Mouse (Mus musculus) MEL (cell line): ENCODE data around the gene Nr5a1. TPM values are rescaled to one million over a fixed set of nuclear protein-coding genes. Genes with fewer than 3 reads are reported as not detected.

Source experiments
- DNase-seq: peaks from one replicate; pipeline ENCODE4 v3.0.0; 2011; ENCODE audit warnings: low read depth, low spot score
- H3K27ac ChIP-seq: 2 replicates; pipeline ENCODE4 v1.5.1; 2012; ENCODE audit warnings: low read depth, mild to moderate bottlenecking, control low read depth, low read length, moderate library complexity; ENCODE audit not compliant: control insufficient read depth
- H3K27me3 ChIP-seq, 2 experiments: fragments of 150-350 bp in 1 of 2; sonication (generic) in 1 of 2; 2 replicates each; pipeline ENCODE4 v1.6.1; 2012; ENCODE audit warnings: low read length in 2 of 2, mild to moderate bottlenecking in 2 of 2, improper control_type of control experiment in 1 of 2, moderate library complexity in 1 of 2; ENCODE audit not compliant: insufficient read depth in 2 of 2, control insufficient read depth in 1 of 2
- H3K36me3 ChIP-seq, 2 experiments: 2 replicates each; pipeline ENCODE4 v1.6.1; 2012 to 2014; ENCODE audit warnings: low read length in 2 of 2, improper control_type of control experiment in 1 of 2, inconsistent platforms in 1 of 2, mild to moderate bottlenecking in 1 of 2; ENCODE audit not compliant: insufficient read depth in 2 of 2, control insufficient read depth in 1 of 2
- H3K4me1 ChIP-seq, 2 experiments: fragments of 150-350 bp in 1 of 2; sonication (generic) in 1 of 2; 2 replicates each; pipeline ENCODE4 v1.6.1; 2012; ENCODE audit warnings: low read length in 2 of 2, improper control_type of control experiment in 1 of 2, mild to moderate bottlenecking in 1 of 2; ENCODE audit not compliant: insufficient read depth in 2 of 2, control insufficient read depth in 1 of 2
- H3K4me3 ChIP-seq, 2 experiments: fragments of 150-350 bp in 1 of 2; sonication (generic) in 1 of 2; 2 replicates each; pipeline ENCODE4 v1.5.1; 2012; ENCODE audit warnings: low read depth in 2 of 2, low read length in 2 of 2, mild to moderate bottlenecking in 2 of 2, moderate library complexity in 2 of 2, control low read depth in 1 of 2, improper control_type of control experiment in 1 of 2; ENCODE audit not compliant: control insufficient read depth in 1 of 2, insufficient read depth in 1 of 2
- H3K79me2 ChIP-seq: 2 replicates; pipeline ENCODE4 v1.6.1; 2012; ENCODE audit warnings: mild to moderate bottlenecking, low read length, moderate library complexity; ENCODE audit not compliant: control insufficient read depth, poor library complexity, insufficient read depth
- H3K9ac ChIP-seq: 2 replicates; pipeline ENCODE4 v1.6.1; 2012; ENCODE audit warnings: low read depth, mild to moderate bottlenecking, control low read depth, low read length, moderate library complexity; ENCODE audit not compliant: control insufficient read depth, poor library complexity, severe bottlenecking
- H3K9me3 ChIP-seq: fragments of 150-350 bp; sonication (generic); replicated peaks from 2 replicates; pipeline ENCODE4 v1.6.1; 2012; ENCODE audit warnings: mild to moderate bottlenecking, low read length, improper control_type of control experiment, moderate library complexity; ENCODE audit not compliant: insufficient read depth
- BHLHE40 ChIP-seq: IDR thresholded peaks from 2 replicates; pipeline ENCODE4 v1.6.1; 2012; ENCODE audit warnings: low read depth, mild to moderate bottlenecking, inconsistent platforms, low read length, improper control_type of control experiment, borderline replicate concordance
- CHD1 ChIP-seq: IDR thresholded peaks from 2 replicates; pipeline ENCODE4 v1.6.1; 2012; ENCODE audit warnings: low read depth, mild to moderate bottlenecking, inconsistent platforms, low read length, improper control_type of control experiment
- CHD2 ChIP-seq: IDR thresholded peaks from 2 replicates; pipeline ENCODE4 v1.6.1; 2011; ENCODE audit warnings: low read length, improper control_type of control experiment
- CTCF ChIP-seq, 3 experiments: IDR thresholded peaks in 2 of 3; conservative IDR thresholded peaks in 1 of 3; 2 replicates each; pipeline ENCODE4 v1.5.1; 2011 to 2012; ENCODE audit warnings: low read length in 3 of 3, low read depth in 2 of 3, mild to moderate bottlenecking in 2 of 3, improper control_type of control experiment in 1 of 3, inconsistent platforms in 1 of 3, mixed read lengths in 1 of 3, moderate library complexity in 1 of 3; ENCODE audit not compliant: control insufficient read depth in 1 of 3, insufficient read depth in 1 of 3, poor library complexity in 1 of 3, severe bottlenecking in 1 of 3
- E2F4 ChIP-seq: IDR thresholded peaks from 2 replicates; pipeline ENCODE4 v1.6.1; 2011; ENCODE audit warnings: low read depth, low read length, improper control_type of control experiment, borderline replicate concordance
- ELF1 ChIP-seq: IDR thresholded peaks from 2 replicates; pipeline ENCODE4 v1.6.1; 2014; ENCODE audit warnings: low read depth, mild to moderate bottlenecking, inconsistent platforms, low read length, improper control_type of control experiment, moderate library complexity
- ETS1 ChIP-seq: IDR thresholded peaks from 2 replicates; pipeline ENCODE4 v1.6.1; 2012; ENCODE audit warnings: low read depth, mild to moderate bottlenecking, inconsistent platforms, low read length, improper control_type of control experiment, moderate library complexity
- GABPA ChIP-seq: IDR thresholded peaks from 2 replicates; pipeline ENCODE4 v1.6.1; 2012; ENCODE audit warnings: low read depth, mild to moderate bottlenecking, inconsistent platforms, low read length, improper control_type of control experiment, moderate library complexity
- KAT2A ChIP-seq: conservative IDR thresholded peaks from 2 replicates; pipeline ENCODE4 v1.6.1; 2012; ENCODE audit warnings: low read depth, low read length, improper control_type of control experiment, inconsistent platforms
- MAFK ChIP-seq: IDR thresholded peaks from 2 replicates; pipeline ENCODE4 v1.6.1; 2011; ENCODE audit warnings: low read depth, mild to moderate bottlenecking, low read length, improper control_type of control experiment, borderline replicate concordance
- MAX ChIP-seq: IDR thresholded peaks from 2 replicates; pipeline ENCODE4 v1.6.1; 2011; ENCODE audit warnings: low read length, improper control_type of control experiment
- MAZ ChIP-seq: IDR thresholded peaks from 2 replicates; pipeline ENCODE4 v1.6.1; 2012; ENCODE audit warnings: low read depth, mild to moderate bottlenecking, inconsistent platforms, low read length, improper control_type of control experiment
- MEF2A ChIP-seq: IDR thresholded peaks from 2 replicates; pipeline ENCODE4 v1.6.1; 2014; ENCODE audit warnings: low read depth, mild to moderate bottlenecking, inconsistent platforms, low read length, improper control_type of control experiment; ENCODE audit not compliant: poor library complexity, insufficient replicate concordance, severe bottlenecking; ENCODE audit errors: extremely low read depth
- MXI1 ChIP-seq: IDR thresholded peaks from 2 replicates; pipeline ENCODE4 v1.6.1; 2011; ENCODE audit warnings: mild to moderate bottlenecking, low read depth, low read length, improper control_type of control experiment
- MYB ChIP-seq: IDR thresholded peaks from 2 replicates; pipeline ENCODE4 v1.6.1; 2011; ENCODE audit warnings: mild to moderate bottlenecking, low read depth, low read length, improper control_type of control experiment
- NRF1 ChIP-seq: IDR thresholded peaks from 2 replicates; pipeline ENCODE4 v1.6.1; 2014; ENCODE audit warnings: low read depth, mild to moderate bottlenecking, inconsistent platforms, low read length, improper control_type of control experiment, moderate library complexity; ENCODE audit not compliant: poor library complexity, insufficient read depth, severe bottlenecking
- POLR2A ChIP-seq, 2 experiments: IDR thresholded peaks; 2 replicates each; pipeline ENCODE4 v1.6.1; 2011 to 2012; ENCODE audit warnings: low read length in 2 of 2, mild to moderate bottlenecking in 2 of 2, control low read depth in 1 of 2, improper control_type of control experiment in 1 of 2, low read depth in 1 of 2, moderate library complexity in 1 of 2; ENCODE audit not compliant: control insufficient read depth in 1 of 2, insufficient read depth in 1 of 2, poor library complexity in 1 of 2
- POLR2AphosphoS2 ChIP-seq: IDR thresholded peaks from 2 replicates; pipeline ENCODE4 v1.6.1; 2011; ENCODE audit warnings: low read length, improper control_type of control experiment
- POLR2AphosphoS5 ChIP-seq: IDR thresholded peaks from 2 replicates; pipeline ENCODE4 v1.6.1; 2012; ENCODE audit warnings: low read depth, borderline replicate concordance, mild to moderate bottlenecking, inconsistent platforms, low read length, moderate library complexity, mixed read lengths
- SIN3A ChIP-seq: IDR thresholded peaks from 2 replicates; pipeline ENCODE4 v1.6.1; 2012; ENCODE audit warnings: low read length, improper control_type of control experiment, inconsistent platforms
- TAL1 ChIP-seq: IDR thresholded peaks from 2 replicates; pipeline ENCODE4 v1.6.1; 2012; ENCODE audit warnings: mild to moderate bottlenecking, inconsistent platforms, low read length, moderate library complexity, mixed read lengths
- UBTF ChIP-seq: IDR thresholded peaks from 2 replicates; pipeline ENCODE4 v1.6.1; 2012; ENCODE audit warnings: low read depth, mild to moderate bottlenecking, inconsistent platforms, low read length, improper control_type of control experiment, moderate library complexity, borderline replicate concordance; ENCODE audit not compliant: insufficient read depth
- USF1 ChIP-seq: IDR thresholded peaks from 2 replicates; pipeline ENCODE4 v1.6.1; 2014; ENCODE audit warnings: low read depth, mild to moderate bottlenecking, inconsistent platforms, low read length, improper control_type of control experiment, moderate library complexity
- USF2 ChIP-seq, 2 experiments: IDR thresholded peaks; 2 replicates each; pipeline ENCODE4 v1.6.1; 2011 to 2012; ENCODE audit warnings: improper control_type of control experiment in 2 of 2, low read length in 2 of 2, borderline replicate concordance in 1 of 2, inconsistent platforms in 1 of 2, low read depth in 1 of 2, mild to moderate bottlenecking in 1 of 2; ENCODE audit not compliant: insufficient read depth in 1 of 2
- polyA plus RNA-seq, 2 experiments: library from polyadenylated mRNA; stranded (reverse) in 1 of 2; unstranded in 1 of 2; fragments of >175 nt in 1 of 2; fragments of >200 nt in 1 of 2; gene quantifications; 2 replicates each; pipeline versions ENCODE4 v1.2.1 to v1.2.4; 2012; ENCODE audit warnings: low replicate concordance in 2 of 2, low read depth in 1 of 2; ENCODE audit not compliant: insufficient read length in 2 of 2, insufficient read depth in 1 of 2, missing spikeins in 1 of 2
- total RNA-seq: library from RNA; depleted of rRNA; stranded (reverse); fragments of 300-350 nt; gene quantifications from 2 replicates; pipeline ENCODE4 v1.2.3, GENCODE M21; 2012; rRNA removed

Gene Nr5a1
- total RNA-seq (not detected in 2 replicates), polyA plus RNA-seq (not detected)

DNA sequence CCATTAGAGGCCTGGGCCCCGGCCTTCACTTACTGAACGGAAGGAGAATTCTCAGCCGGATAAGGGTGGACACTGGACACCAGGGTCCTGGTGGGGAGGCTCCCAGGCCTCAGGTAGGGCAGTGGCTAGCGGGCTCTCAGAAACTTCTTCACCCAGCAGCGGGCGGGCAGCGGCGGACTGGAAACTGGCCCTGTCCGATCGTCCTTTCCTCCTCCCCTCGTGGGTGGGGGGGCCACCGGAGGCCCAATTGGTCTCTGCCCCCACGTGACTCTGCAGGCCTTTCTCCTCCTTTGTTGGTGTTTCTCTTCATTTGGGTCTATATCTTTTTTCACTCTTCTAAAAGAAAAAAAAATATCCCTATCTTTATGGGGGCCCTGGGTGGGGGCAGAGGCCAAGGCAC is at the start of gene Nr5a1:
Gene Nr5a1, minus strand, starts transcription at position 219 of the 400 bp plus-strand sequence.
- Histone ChIP-seq H3K4me3 (no peak within 1 kb of the TSS), H3K27me3 (no peaks in the 10 kb centered on the region), H3K79me2 (no peaks in the 10 kb centered on the region), H3K4me1 (peaks cover 6 to 15% of the 10 kb centered on the region in 2 experiments), H3K27ac (no peak within 1 kb of the TSS), H3K9me3 (no peaks in the 10 kb centered on the region), H3K9ac (no peak within 1 kb of the TSS), H3K36me3 (peaks cover 0 to 10% of the 10 kb centered on the region in 2 experiments; a peak in 2 of 4 replicates)
- DNase-seq: no peak
- TF ChIP-seq CHD1 (no peak), KAT2A (no peak), E2F4 (no peak), MXI1 (no peak), CTCF (IDR thresholded peaks at IDR 0.05 in 2 of 3, conservative IDR thresholded peaks at IDR 0.05 in 1 of 3; ENCODE audit: control insufficient read depth in 1 of 3, insufficient read depth in 1 of 3, low read depth in 2 of 3, low read length in 3 of 3, poor library complexity in 1 of 3, severe bottlenecking in 1 of 3) (no peak), MEF2A (no peak), MAX (no peak), POLR2A (IDR thresholded peaks at IDR 0.05; ENCODE audit: control insufficient read depth in 1 of 2, insufficient read depth in 1 of 2, low read depth in 1 of 2, low read length in 2 of 2, poor library complexity in 1 of 2) (no peak), MYB (no peak), MAFK (no peak), CHD2 (no peak), POLR2AphosphoS5 (no peak), POLR2AphosphoS2 (no peak), ETS1 (no peak), USF1 (no peak), GABPA (no peak), MAZ (no peak), TAL1 (no peak), UBTF (no peak)

DNA sequence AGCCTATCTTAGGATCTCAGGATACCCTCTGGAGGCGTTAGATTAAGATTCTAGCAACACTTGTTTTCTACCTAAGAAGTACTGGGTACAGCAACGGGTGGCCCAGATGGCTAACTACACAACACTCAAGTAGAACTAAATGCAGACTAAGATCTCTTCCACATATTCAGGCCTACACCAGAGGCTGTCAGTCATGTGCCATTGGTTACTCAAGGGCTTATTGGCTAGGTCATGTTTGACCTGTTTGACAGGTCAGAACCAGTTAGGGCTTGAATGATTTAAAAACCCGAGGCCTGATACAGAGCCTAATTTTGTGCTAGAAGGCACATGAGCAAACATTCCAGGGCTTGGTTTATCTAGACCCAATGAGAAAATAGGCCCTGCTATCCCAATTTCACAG is 25.5 kb upstream of the Nr5a1 start:
- Histone ChIP-seq H3K4me1 (no peaks in the 10 kb centered on the region), H3K36me3 (peaks cover 0 to 2% of the 10 kb centered on the region in 2 experiments; a peak in 1 of 4 replicates), H3K9ac (no peak overlapping the region), H3K27me3 (no peaks in the 10 kb centered on the region), H3K9me3 (no peaks in the 10 kb centered on the region), H3K79me2 (no peaks in the 10 kb centered on the region), H3K27ac (no peak overlapping the region), H3K4me3 (no peak overlapping the region)
- DNase-seq: no peak
- TF ChIP-seq ELF1 (no peak), NRF1 (no peak), GABPA (no peak), BHLHE40 (no peak), POLR2AphosphoS2 (no peak), SIN3A (no peak), MYB (no peak), USF2 (IDR thresholded peaks at IDR 0.05; ENCODE audit: borderline replicate concordance in 1 of 2, insufficient read depth in 1 of 2, low read depth in 1 of 2, low read length in 2 of 2) (no peak)
